Mouse (Mus musculus) embryonic facial prominence, embryonic 11.5 days (tissue): ENCODE measurements around the gene Cwh43. TPM values are rescaled to one million over a fixed set of nuclear protein-coding genes. Genes with fewer than 3 reads are reported as not detected.
"Not testable (repeated sequence)": the region's sequence is repeated elsewhere in the genome, so short reads cannot be mapped to it uniquely, and the experiment has no call there.

Experiments used
- ATAC-seq: fragments of 200-750 bp; cut with Nextera tagmentation; replicated peaks from 2 replicates; pipeline ENCODE4 v1.8.0; 2017; ENCODE audit warnings: low read depth; ENCODE audit not compliant: insufficient number of reproducible peaks, low FRiP score, low TSS enrichment
- DNase-seq: peaks from one replicate; pipeline ENCODE4 v3.0.0-alpha.2; 2015; ENCODE audit warnings: low spot score
- H3K27ac ChIP-seq: fragments of 300-500 bp; sonication (generic); replicated peaks from 2 replicates; pipeline ENCODE4 v1.5.1; 2014; ENCODE audit warnings: mild to moderate bottlenecking, low read depth, low read length, control low read depth
- H3K27me3 ChIP-seq: fragments of 300-500 bp; sonication (generic); 2 replicates; pipeline ENCODE4 v1.6.1; 2014; ENCODE audit warnings: mild to moderate bottlenecking, low read length, moderate library complexity, mixed read lengths; ENCODE audit not compliant: control insufficient read depth, insufficient read depth
- H3K36me3 ChIP-seq: fragments of 300-500 bp; sonication (generic); replicated peaks from 2 replicates; pipeline ENCODE4 v1.6.1; 2014; ENCODE audit warnings: low read depth, mild to moderate bottlenecking, low read length, moderate library complexity, mixed read lengths; ENCODE audit not compliant: control insufficient read depth, insufficient read depth
- H3K4me1 ChIP-seq: fragments of 300-500 bp; sonication (generic); 2 replicates; pipeline ENCODE4 v1.6.1; 2014; ENCODE audit warnings: low read length, mixed read lengths; ENCODE audit not compliant: control insufficient read depth, insufficient read depth
- H3K4me2 ChIP-seq: fragments of 300-500 bp; sonication (generic); 2 replicates; pipeline ENCODE4 v1.6.1; 2014; ENCODE audit warnings: low read depth, mild to moderate bottlenecking, control low read depth, low read length, moderate library complexity
- H3K4me3 ChIP-seq: fragments of 300-500 bp; sonication (generic); 2 replicates; pipeline ENCODE4 v1.5.1; 2014; ENCODE audit warnings: low read depth, low read length, control low read depth
- H3K9ac ChIP-seq: fragments of 300-500 bp; sonication (generic); replicated peaks from 2 replicates; pipeline ENCODE4 v1.6.1; 2014; ENCODE audit warnings: mild to moderate bottlenecking, control low read depth, low read length
- H3K9me3 ChIP-seq: fragments of 300-500 bp; sonication (generic); replicated peaks from 2 replicates; pipeline ENCODE4 v1.6.1; 2016; ENCODE audit warnings: mild to moderate bottlenecking, low read length, inconsistent platforms, mixed read lengths; ENCODE audit not compliant: control insufficient read depth
- WGBS: fragments of 180-500 bp; shearing (Covaris S2); extraction: QIAGEN DNeasy Blood & Tissue Kit; methylation state at CpG from one replicate; pipeline ENCODE4 v1.1.7; 2014; 5-methylcytosine and 5-hydroxymethylcytosine counted together
- polyA plus RNA-seq: library from polyadenylated mRNA; unstranded; fragments of >200 nt; fragmentation: Nextera tagmentation; extraction: Ambion mirVana; gene quantifications from 2 replicates; pipeline ENCODE4 v1.2.1, GENCODE M21; 2014

Cwh43 gene
- polyA plus RNA-seq, 1 experiment from 2014 or later: 0.14 TPM

GRCm38 (mm10) chr5:73474412-73475405 is 68.8 kb downstream of the Cwh43 start:
- 88% methylated on average over 20 of the region's 20 CpGs for WGBS
- DNase-seq (no peak), ATAC-seq (no peak)
- Histone ChIP-seq H3K27me3 (no peaks in the 10 kb centered on the region), H3K9me3 (no peaks in the 10 kb centered on the region), H3K4me3 (no peak overlapping the region), H3K4me1 (no peaks in the 10 kb centered on the region), H3K4me2 (no peak overlapping the region), H3K9ac (no peak overlapping the region), H3K36me3 (no peaks in the 10 kb centered on the region), H3K27ac (no peak overlapping the region)

GRCm38 (mm10) chr5:73480700-73481099 is 74.8 kb downstream of the Cwh43 start, which contains the start of gene Dcun1d4:
Gene Dcun1d4 (plus strand): TSS chr5:73481000.
- no peaks in the 10 kb centered on the region for H3K27me3 ChIP-seq
- ATAC-seq (no peak), DNase-seq (no peak)
- H3K4me1 ChIP-seq: no peaks in the 10 kb centered on the region
- no peak within 1 kb of the TSS for H3K27ac ChIP-seq
- no peaks in the 10 kb centered on the region for H3K9me3 ChIP-seq
- no peak within 1 kb of the TSS for H3K4me3 ChIP-seq
- no peak within 1 kb of the TSS for H3K4me2 ChIP-seq
- H3K9ac ChIP-seq: no peak within 1 kb of the TSS
- H3K36me3 ChIP-seq: no peaks in the 10 kb centered on the region
- 86% methylated on average over 7 of the region's 7 CpGs for WGBS

DNA sequence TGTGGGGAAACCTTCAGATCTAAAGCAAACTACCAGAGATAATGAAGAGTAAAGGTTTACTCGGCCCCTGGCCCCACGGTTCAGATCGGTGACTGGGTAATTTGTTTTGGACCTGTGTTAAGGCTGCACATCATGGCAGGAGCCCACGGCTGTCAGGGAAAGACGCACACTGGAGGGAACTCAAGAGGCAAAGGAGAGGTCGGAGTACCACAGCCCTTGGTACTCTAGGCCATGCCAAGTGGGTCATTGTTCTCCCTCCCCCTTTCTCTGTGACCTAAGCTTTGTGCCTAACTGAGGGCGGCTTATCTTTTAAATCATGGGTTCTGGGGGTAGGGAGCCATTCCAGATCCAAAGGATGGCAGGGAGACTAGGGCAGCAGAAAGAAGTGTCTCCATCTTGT is 75.5 kb downstream of the Cwh43 start:
- no peak overlapping the region for H3K4me2 ChIP-seq
- no peaks in the 10 kb centered on the region for H3K9me3 ChIP-seq
- H3K9ac ChIP-seq: no peak overlapping the region
- no peaks in the 10 kb centered on the region for H3K36me3 ChIP-seq
- no peak overlapping the region for H3K27ac ChIP-seq
- ATAC-seq (no peak), DNase-seq (no peak)
- 91% methylated on average over 7 of the region's 7 CpGs for WGBS
- no peaks in the 10 kb centered on the region for H3K4me1 ChIP-seq
- H3K4me3 ChIP-seq: no peak overlapping the region
- no peaks in the 10 kb centered on the region for H3K27me3 ChIP-seq

GRCm38 (mm10) chr5:73482381-73482780 is 76.5 kb downstream of the Cwh43 start:
- not testable (repeated sequence) for H3K36me3 ChIP-seq, ATAC-seq, H3K9ac ChIP-seq, H3K4me1 ChIP-seq, H3K27ac ChIP-seq, H3K27me3 ChIP-seq, H3K4me2 ChIP-seq, DNase-seq, H3K4me3 ChIP-seq, H3K9me3 ChIP-seq
- 71% methylated on average over 1 of the region's 1 CpGs for WGBS

- ATAC-seq: no peak
- no peak for DNase-seq
- no peaks in the 10 kb centered on the region for H3K36me3 ChIP-seq
- H3K27ac ChIP-seq: no peak overlapping the region
- 62% methylated on average over 5 of the region's 5 CpGs for WGBS
- no peak overlapping the region for H3K4me3 ChIP-seq
- H3K27me3 ChIP-seq: no peaks in the 10 kb centered on the region
- no peaks in the 10 kb centered on the region for H3K9me3 ChIP-seq
- no peaks in the 10 kb centered on the region for H3K4me1 ChIP-seq
- no peak overlapping the region for H3K4me2 ChIP-seq
- no peak overlapping the region for H3K9ac ChIP-seq
These were observed 78.2 kb downstream of the Cwh43 start for GRCm38 (mm10) chr5:73484016-73484615.

DNA sequence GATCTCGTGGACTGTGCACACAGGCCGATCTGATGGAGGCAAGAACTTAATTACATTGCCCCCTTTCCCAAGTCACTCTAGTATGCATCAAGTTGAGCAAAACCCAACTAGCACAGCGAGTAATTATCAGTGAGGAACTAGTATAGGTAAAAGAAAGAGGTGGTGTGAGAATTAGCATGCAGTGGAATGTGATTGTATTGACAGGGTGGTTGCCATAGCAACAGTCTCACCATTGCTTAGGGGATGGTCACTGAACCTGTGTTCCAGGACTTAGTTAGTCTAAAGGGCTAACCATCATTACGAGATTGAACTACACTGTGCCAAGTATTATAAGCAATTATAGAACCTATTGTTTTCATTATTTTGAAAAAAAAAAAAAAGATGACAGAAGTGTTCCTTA is 80.6 kb downstream of the Cwh43 start:
- WGBS: 55% methylated on average over 4 of the region's 4 CpGs
- Histone ChIP-seq H3K27me3 (no peaks in the 10 kb centered on the region), H3K9me3 (no peaks in the 10 kb centered on the region), H3K27ac (no peak overlapping the region), H3K9ac (no peak overlapping the region), H3K36me3 (no peaks in the 10 kb centered on the region), H3K4me2 (no peak overlapping the region), H3K4me1 (no peaks in the 10 kb centered on the region), H3K4me3 (no peak overlapping the region)
- ATAC-seq (no peak), DNase-seq (no peak)

DNA sequence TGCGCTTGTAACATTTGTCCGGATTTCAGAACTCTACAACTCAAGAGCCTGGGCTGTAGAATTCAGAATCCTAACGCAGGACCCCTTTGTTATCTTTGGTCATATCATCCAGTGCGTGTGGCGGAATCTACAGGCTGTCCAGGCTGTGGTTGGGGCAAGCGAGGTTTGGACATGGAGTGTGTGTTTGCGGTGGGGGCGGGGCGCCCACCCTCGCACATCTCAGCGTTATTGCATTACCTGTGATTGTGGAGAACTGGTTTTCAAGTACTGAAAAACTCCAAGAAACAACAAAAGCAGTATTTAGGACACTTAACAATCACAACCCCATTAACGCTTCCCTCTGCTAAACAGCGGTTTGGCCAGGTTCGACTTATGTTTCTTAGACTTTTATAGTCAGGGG is 84.0 kb downstream of the Cwh43 start:
- no peak for ATAC-seq
- Histone ChIP-seq H3K4me1 (no peaks in the 10 kb centered on the region), H3K9ac (peak overlapping the region; percentile 60), H3K9me3 (no peaks in the 10 kb centered on the region), H3K27ac (peak overlapping the region; percentile 57; the same call in 1 of the 2 replicates), H3K4me2 (peak overlapping the region; percentile 64), H3K27me3 (no peaks in the 10 kb centered on the region), H3K36me3 (no peaks in the 10 kb centered on the region), H3K4me3 (peak overlapping the region; percentile 85)
- 5% methylated on average over 14 of the region's 14 CpGs for WGBS
- DNase-seq: peak; percentile 57

- H3K4me3 ChIP-seq: peak overlapping the region; percentile 85
- H3K27me3 ChIP-seq: no peaks in the 10 kb centered on the region
- ATAC-seq: peak; percentile 98
- H3K4me2 ChIP-seq: peak overlapping the region; percentile 64
- H3K9me3 ChIP-seq: no peaks in the 10 kb centered on the region
- peak overlapping the region; percentile 90 for H3K27ac ChIP-seq
- DNase-seq: peak; percentile 100
- H3K9ac ChIP-seq: peak overlapping the region; percentile 75
- 0% methylated on average over 37 of the region's 37 CpGs for WGBS
- no peaks in the 10 kb centered on the region for H3K36me3 ChIP-seq
- no peaks in the 10 kb centered on the region for H3K4me1 ChIP-seq
These were observed 84.8 kb downstream of the Cwh43 start for GRCm38 (mm10) chr5:73490596-73491073.
